In genomic region chr7:125748186-125748585, GRCm38 (mm10) we compare ENCODE assay signal across 9 mouse cellular contexts. TPM values are rescaled to one million over a fixed set of nuclear protein-coding genes. Genes with fewer than 3 reads are reported as not detected.
A peak's percentile ranks its signal among the peaks of the same experiment; 100 is the strongest.
DNase-seq lines count a peak whose midpoint lies in the region; ATAC-seq and TF ChIP-seq lines count a peak whose summit lies in the region.
"Had no signal": no experiment of that assay in that cellular context is flagged by ENCODE, and none has a peak within 500 bp of the region (broad histone marks: within the 10 kb centered on the region; RNA-seq: fewer than 3 reads in every experiment).

No protein-coding gene starts in this region.

- no peak overlapping the region for H3K9ac ChIP-seq in midbrain, embryonic 13.5 days (replicated peaks)
- H3K9ac ChIP-seq in embryonic facial prominence, embryonic 11.5 days (replicated peaks; ENCODE audit: low read length), result no peak overlapping the region
- H3K9ac ChIP-seq in stomach, postnatal 0 days (ENCODE audit: low read length), result no peak overlapping the region
- H3K9ac ChIP-seq: liver, embryonic 15.5 days had no signal

- H3K4me2 ChIP-seq in midbrain, embryonic 13.5 days (replicated peaks), result no peak overlapping the region
- no peak overlapping the region for H3K4me2 ChIP-seq in embryonic facial prominence, embryonic 11.5 days (ENCODE audit: low read depth, low read length)
- H3K4me2 ChIP-seq in stomach, postnatal 0 days (replicated peaks; ENCODE audit: low read depth), result no peak overlapping the region
- H3K4me2 ChIP-seq: liver, embryonic 15.5 days had no signal

- TF ChIP-seq EP300 in stomach, postnatal 0 days (optimal IDR thresholded peaks at IDR 0.05), result no peak

- H3K4me3 ChIP-seq in midbrain, embryonic 13.5 days (replicated peaks), result no peak overlapping the region
- H3K4me3 ChIP-seq in midbrain, embryonic 10.5 days, result no peak overlapping the region
- H3K4me3 ChIP-seq in embryonic facial prominence, embryonic 11.5 days (ENCODE audit: low read depth, low read length), result no peak overlapping the region
- no peak overlapping the region for H3K4me3 ChIP-seq in stomach, postnatal 0 days (ENCODE audit: low read depth, low read length)
- H3K4me3 ChIP-seq: liver, embryonic 15.5 days had no signal

- DNase-seq in embryo, embryonic 10 days (ENCODE audit: low spot score), result peak; percentile 66
- no peak for DNase-seq in embryo, embryonic 9.5 days (ENCODE audit: extremely low spot score)
- DNase-seq in midbrain, embryonic 10.5 days (ENCODE audit: low spot score), result no peak
- DNase-seq in embryonic facial prominence, embryonic 11.5 days (ENCODE audit: low spot score), result peak; percentile 69
- DNase-seq in stomach, postnatal 0 days (ENCODE audit: low spot score), result no peak
- DNase-seq in right cerebral cortex, adult 18-20 months, result no peak
- no peak for DNase-seq in right cerebral cortex, postnatal 4 days

- H3K27me3 ChIP-seq in midbrain, embryonic 13.5 days, result no peaks in the 10 kb centered on the region
- no peaks in the 10 kb centered on the region for H3K27me3 ChIP-seq in midbrain, embryonic 10.5 days (ENCODE audit: low read depth, poor library complexity, severe bottlenecking)
- H3K27me3 ChIP-seq in embryonic facial prominence, embryonic 11.5 days (ENCODE audit: control insufficient read depth, insufficient read depth, low read length), result no peaks in the 10 kb centered on the region
- H3K27me3 ChIP-seq in stomach, postnatal 0 days (ENCODE audit: control insufficient read depth, insufficient read depth, low read length), result no peaks in the 10 kb centered on the region
- H3K27me3 ChIP-seq: liver, embryonic 15.5 days had no signal

- 53% methylated on average over 3 of the region's 3 CpGs for WGBS in midbrain, embryonic 13.5 days
- 51% methylated on average over 3 of the region's 3 CpGs for WGBS in midbrain, embryonic 10.5 days
- WGBS in embryonic facial prominence, embryonic 11.5 days, result 52% methylated on average over 3 of the region's 3 CpGs
- WGBS in stomach, postnatal 0 days, result 60% methylated on average over 3 of the region's 3 CpGs

- no peaks in the 10 kb centered on the region for H3K36me3 ChIP-seq in midbrain, embryonic 13.5 days
- no peaks in the 10 kb centered on the region for H3K36me3 ChIP-seq in midbrain, embryonic 10.5 days
- no peaks in the 10 kb centered on the region for H3K36me3 ChIP-seq in embryonic facial prominence, embryonic 11.5 days (replicated peaks; ENCODE audit: control insufficient read depth, insufficient read depth, low read depth, low read length)
- H3K36me3 ChIP-seq in stomach, postnatal 0 days (ENCODE audit: control insufficient read depth, insufficient read depth, low read length), result no peaks in the 10 kb centered on the region
- H3K36me3 ChIP-seq: liver, embryonic 15.5 days had no signal

- ATAC-seq in midbrain, embryonic 13.5 days, result 0 out of 2 replicates have a peak, but pooled peaks have one; percentile 45
- ATAC-seq in embryonic facial prominence, embryonic 11.5 days (replicated peaks; ENCODE audit: insufficient number of reproducible peaks, low FRiP score, low TSS enrichment, low read depth), result no peak
- ATAC-seq in stomach, postnatal 0 days (ENCODE audit: low FRiP score, low TSS enrichment), result no peak

- no peak overlapping the region for H3K27ac ChIP-seq in midbrain, embryonic 13.5 days
- no peak overlapping the region for H3K27ac ChIP-seq in midbrain, embryonic 10.5 days (replicated peaks)
- H3K27ac ChIP-seq in embryonic facial prominence, embryonic 11.5 days (replicated peaks; ENCODE audit: low read depth, low read length), result no peak overlapping the region
- no peak overlapping the region for H3K27ac ChIP-seq in stomach, postnatal 0 days (replicated peaks)
- H3K27ac ChIP-seq: liver, embryonic 15.5 days had no signal

- H3K9me3 ChIP-seq in midbrain, embryonic 13.5 days, result no peaks in the 10 kb centered on the region
- H3K9me3 ChIP-seq in midbrain, embryonic 10.5 days (replicated peaks), result no peaks in the 10 kb centered on the region
- no peaks in the 10 kb centered on the region for H3K9me3 ChIP-seq in embryonic facial prominence, embryonic 11.5 days (replicated peaks; ENCODE audit: control insufficient read depth, low read length)
- H3K9me3 ChIP-seq in stomach, postnatal 0 days (ENCODE audit: control insufficient read depth, low read length), result no peaks in the 10 kb centered on the region
- H3K9me3 ChIP-seq: liver, embryonic 15.5 days had no signal

- peak; percentile 85 for TF ChIP-seq CTCF in stomach, postnatal 0 days (IDR thresholded peaks at IDR 0.05; ENCODE audit: low read depth)

- H3K4me1 ChIP-seq in midbrain, embryonic 13.5 days (replicated peaks), result no peaks in the 10 kb centered on the region
- no peaks in the 10 kb centered on the region for H3K4me1 ChIP-seq in midbrain, embryonic 10.5 days
- H3K4me1 ChIP-seq in embryonic facial prominence, embryonic 11.5 days (ENCODE audit: control insufficient read depth, insufficient read depth, low read length), result no peaks in the 10 kb centered on the region
- H3K4me1 ChIP-seq in stomach, postnatal 0 days (replicated peaks; ENCODE audit: control insufficient read depth, insufficient read depth), result no peaks in the 10 kb centered on the region

RNA-seq across cellular contexts. Expression of gene D430042O09Rik, which starts 40.5 kb away (rescaled TPM):
- 7.5 and 9.2 TPM in 2 replicates for polyA plus RNA-seq in midbrain, embryonic 13.5 days (2015; fragmentation: Nextera tagmentation; extraction: Ambion mirVana)
- 8.8 and 10.2 TPM in 2 replicates for polyA plus RNA-seq in midbrain, embryonic 10.5 days (2016; fragmentation: Nextera tagmentation; extraction: Ambion mirVana)
- polyA plus RNA-seq in embryonic facial prominence, embryonic 11.5 days (2014; fragmentation: Nextera tagmentation; extraction: Ambion mirVana), result 7.8 and 9.8 TPM in 2 replicates
- 2.1 and 2.4 TPM in 2 replicates for polyA plus RNA-seq in stomach, postnatal 0 days (2015; fragmentation: Nextera tagmentation; extraction: Ambion mirVana)

RNA-seq across cellular contexts. Expression of gene Gtf3c1, which starts 40.6 kb away (rescaled TPM):
- 37.0 and 42.3 TPM in 2 replicates for polyA plus RNA-seq in midbrain, embryonic 13.5 days (2015; fragmentation: Nextera tagmentation; extraction: Ambion mirVana)
- 37.5 and 46.5 TPM in 2 replicates for polyA plus RNA-seq in midbrain, embryonic 10.5 days (2016; fragmentation: Nextera tagmentation; extraction: Ambion mirVana)
- polyA plus RNA-seq in embryonic facial prominence, embryonic 11.5 days (2014; fragmentation: Nextera tagmentation; extraction: Ambion mirVana), result 29.8 and 32.8 TPM in 2 replicates
- polyA plus RNA-seq in stomach, postnatal 0 days (2015; fragmentation: Nextera tagmentation; extraction: Ambion mirVana), result 6.3 and 6.6 TPM in 2 replicates

Comparison
In these comparisons a context has a peak if more than half of its experiments do, and no peak if none do; other contexts are left out.
1. DNase-seq: peak in embryo, embryonic 10 days (single experiment) and embryonic facial prominence, embryonic 11.5 days (single experiment); none in embryo, embryonic 9.5 days (single experiment), midbrain, embryonic 10.5 days (single experiment), stomach, postnatal 0 days (single experiment), right cerebral cortex, adult 18-20 months (single experiment) and right cerebral cortex, postnatal 4 days (single experiment).